Mouse (Mus musculus): Measurements from ENCODE around the gene Gm45717. TPM values are rescaled to one million over a fixed set of nuclear protein-coding genes. Genes with fewer than 3 reads are reported as not detected.
"Not testable (repeated sequence)": the region's sequence is repeated elsewhere in the genome, so short reads cannot be mapped to it uniquely, and the experiment has no call there.

Gene Gm45717
- polyA plus RNA-seq, 1 experiment, result not detected

DNA sequence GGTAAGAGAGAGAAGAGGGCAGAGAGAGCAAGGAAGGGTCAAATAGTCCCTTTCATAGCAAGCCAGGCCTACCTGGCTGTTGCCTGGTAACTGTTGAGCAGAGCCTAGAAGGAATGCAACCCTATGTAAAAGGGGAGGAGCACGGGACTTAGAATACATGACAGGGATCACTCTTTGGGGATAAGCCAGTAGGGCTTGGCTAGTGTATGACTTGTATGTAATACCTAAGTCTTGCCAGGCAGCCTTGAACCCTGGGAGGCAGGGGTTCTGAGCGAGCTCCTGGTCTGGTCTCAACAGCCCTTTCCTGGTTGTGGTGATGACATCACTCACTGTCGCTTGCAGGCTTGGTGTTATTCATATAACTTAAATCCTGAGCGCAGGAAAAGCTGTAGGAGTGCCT, 33.3 kb upstream of the Gm45717 start:
- no peaks in the 10 kb centered on the region for H3K27me3 ChIP-seq (ENCODE audit: control insufficient read depth)
- TF ChIP-seq TAL1 (IDR thresholded peaks at IDR 0.05; ENCODE audit: low read length), result no peak
- no peak for TF ChIP-seq GATA1 (IDR thresholded peaks at IDR 0.05; ENCODE audit: low read length)
- no peaks in the 10 kb centered on the region for H3K36me3 ChIP-seq (ENCODE audit: control insufficient read depth)
- no peak overlapping the region for H3K4me3 ChIP-seq (replicated peaks)
- no peaks in the 10 kb centered on the region for H3K9me3 ChIP-seq (ENCODE audit: control insufficient read depth, low read length)
- H3K4me1 ChIP-seq (ENCODE audit: control insufficient read depth), result peaks cover 4% of the 10 kb centered on the region; the same call in 1 of the 2 replicates

DNA sequence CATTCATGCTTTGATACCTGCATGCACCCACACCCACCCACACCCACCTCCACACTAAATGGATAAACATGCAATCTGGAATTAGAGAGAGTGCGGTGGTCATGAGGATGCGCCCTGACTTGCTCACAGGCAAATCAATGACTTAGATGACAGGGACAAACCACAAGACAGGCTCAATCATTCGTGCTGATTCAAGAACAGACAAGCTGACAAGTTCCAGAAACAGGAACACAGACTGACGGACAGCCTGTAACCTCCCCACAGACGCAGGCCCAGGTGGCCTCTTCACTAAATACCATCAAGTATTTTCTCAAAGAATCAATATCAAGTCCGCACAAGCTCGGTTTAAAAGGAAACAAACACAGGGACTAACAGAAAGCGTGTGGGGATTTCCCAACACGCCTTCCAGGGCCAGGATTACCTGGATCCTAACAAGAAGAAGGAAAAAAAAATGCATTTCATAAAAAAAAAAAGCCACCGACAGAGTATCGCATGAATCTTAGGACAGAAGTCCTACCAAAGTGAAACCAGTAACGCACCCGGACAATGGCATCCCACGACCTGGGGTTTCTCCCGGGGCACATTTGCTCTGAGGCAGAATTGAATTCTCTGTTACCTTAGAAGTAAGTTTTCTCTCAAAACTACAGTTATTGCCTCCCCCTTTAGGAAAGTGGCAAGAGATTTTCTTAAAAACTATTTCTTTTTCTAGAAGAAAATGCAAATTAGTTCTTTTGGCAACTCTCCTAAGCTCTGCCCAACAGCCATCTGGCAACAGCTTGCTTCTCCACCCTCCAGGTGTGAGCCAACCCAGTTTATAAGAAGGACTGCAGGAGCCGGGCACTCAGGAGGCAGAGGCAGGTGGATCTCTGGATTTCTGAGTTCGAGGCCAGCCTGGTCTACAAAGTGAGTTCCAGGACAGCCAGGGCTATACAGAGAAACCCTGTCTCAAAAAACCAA, 31.7 kb upstream of the Gm45717 start:
- peaks cover 4% of the 10 kb centered on the region; the same call in 1 of the 2 replicates for H3K4me1 ChIP-seq (ENCODE audit: control insufficient read depth)
- no peak overlapping the region for H3K4me3 ChIP-seq (replicated peaks)
- no peak for TF ChIP-seq GATA1 (IDR thresholded peaks at IDR 0.05; ENCODE audit: low read length)
- TF ChIP-seq TAL1 (IDR thresholded peaks at IDR 0.05; ENCODE audit: low read length), result no peak
- no peaks in the 10 kb centered on the region for H3K27me3 ChIP-seq (ENCODE audit: control insufficient read depth)
- H3K36me3 ChIP-seq (ENCODE audit: control insufficient read depth), result no peaks in the 10 kb centered on the region
- H3K9me3 ChIP-seq (ENCODE audit: control insufficient read depth, low read length), result no peaks in the 10 kb centered on the region

- Histone ChIP-seq H3K27me3 (ENCODE audit: control insufficient read depth) (no peaks in the 10 kb centered on the region), H3K4me3 (replicated peaks) (no peak overlapping the region), H3K9me3 (ENCODE audit: control insufficient read depth, low read length) (no peaks in the 10 kb centered on the region), H3K4me1 (ENCODE audit: control insufficient read depth) (no peaks in the 10 kb centered on the region), H3K36me3 (ENCODE audit: control insufficient read depth) (no peaks in the 10 kb centered on the region)
- TF ChIP-seq TAL1 (IDR thresholded peaks at IDR 0.05; ENCODE audit: low read length) (no peak), GATA1 (IDR thresholded peaks at IDR 0.05; ENCODE audit: low read length) (no peak)
These were observed 27.2 kb upstream of the Gm45717 start for GRCm38 (mm10) chr7:140982971-140983370.

DNA sequence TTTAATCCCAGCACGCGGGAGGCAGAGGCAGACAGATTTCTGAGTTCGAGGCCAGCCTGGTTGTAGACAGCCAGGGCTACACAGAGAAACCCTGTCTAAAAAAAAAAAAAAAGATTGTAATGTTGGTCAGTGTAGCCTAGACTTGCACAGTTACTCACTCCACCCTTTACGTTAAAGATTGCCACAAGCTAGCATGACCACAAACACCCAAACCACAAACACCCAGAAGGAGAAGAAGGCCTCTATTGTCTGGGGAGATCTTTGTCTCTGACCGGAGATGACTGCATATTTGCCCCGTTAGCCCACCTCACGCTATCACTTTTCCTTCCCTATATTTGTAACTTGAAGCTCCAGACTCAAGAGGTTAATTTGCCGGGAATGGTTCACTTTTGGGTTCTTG, 26.0 kb upstream of the Gm45717 start:
- Histone ChIP-seq H3K9me3 (ENCODE audit: control insufficient read depth, low read length) (no peaks in the 10 kb centered on the region), H3K4me1 (ENCODE audit: control insufficient read depth) (no peaks in the 10 kb centered on the region), H3K27me3 (ENCODE audit: control insufficient read depth) (no peaks in the 10 kb centered on the region), H3K36me3 (ENCODE audit: control insufficient read depth) (no peaks in the 10 kb centered on the region), H3K4me3 (replicated peaks) (no peak overlapping the region)
- TF ChIP-seq TAL1 (IDR thresholded peaks at IDR 0.05; ENCODE audit: low read length) (no peak), GATA1 (IDR thresholded peaks at IDR 0.05; ENCODE audit: low read length) (no peak)

GRCm38 (mm10) chr7:140976720-140977119, 21.0 kb upstream of the Gm45717 start:
- H3K4me1 ChIP-seq (ENCODE audit: control insufficient read depth); H3K36me3 ChIP-seq (ENCODE audit: control insufficient read depth); H3K4me3 ChIP-seq (replicated peaks); H3K9me3 ChIP-seq (ENCODE audit: control insufficient read depth, low read length); H3K27me3 ChIP-seq (ENCODE audit: control insufficient read depth): not testable (repeated sequence)

DNA sequence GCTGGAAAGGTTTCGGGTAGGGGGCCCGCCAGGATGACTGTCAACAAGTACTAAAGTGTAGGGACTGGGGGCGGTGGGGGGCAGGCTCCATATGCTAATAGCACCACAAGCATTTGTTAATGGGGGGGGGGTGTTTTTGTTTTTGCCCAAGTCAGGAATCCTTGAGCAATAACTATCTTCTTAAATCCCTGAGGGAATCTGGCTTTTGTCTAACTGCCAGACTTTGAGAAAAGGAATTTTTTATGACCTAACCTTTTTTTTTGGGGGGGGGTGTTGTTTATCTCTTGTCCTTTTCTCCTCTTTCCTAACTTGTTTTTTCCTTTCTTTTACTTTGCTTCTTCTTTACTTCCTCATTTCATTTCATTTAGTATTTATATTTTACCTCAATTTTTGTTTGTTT, 19.7 kb upstream of the Gm45717 start:
- TF ChIP-seq TAL1 (IDR thresholded peaks at IDR 0.05; ENCODE audit: low read length) (no peak), GATA1 (IDR thresholded peaks at IDR 0.05; ENCODE audit: low read length) (no peak)
- Histone ChIP-seq H3K9me3 (ENCODE audit: control insufficient read depth, low read length) (no peaks in the 10 kb centered on the region), H3K4me1 (ENCODE audit: control insufficient read depth) (peaks cover 3% of the 10 kb centered on the region), H3K36me3 (ENCODE audit: control insufficient read depth) (no peaks in the 10 kb centered on the region), H3K4me3 (replicated peaks) (no peak overlapping the region), H3K27me3 (ENCODE audit: control insufficient read depth) (no peaks in the 10 kb centered on the region)

DNA sequence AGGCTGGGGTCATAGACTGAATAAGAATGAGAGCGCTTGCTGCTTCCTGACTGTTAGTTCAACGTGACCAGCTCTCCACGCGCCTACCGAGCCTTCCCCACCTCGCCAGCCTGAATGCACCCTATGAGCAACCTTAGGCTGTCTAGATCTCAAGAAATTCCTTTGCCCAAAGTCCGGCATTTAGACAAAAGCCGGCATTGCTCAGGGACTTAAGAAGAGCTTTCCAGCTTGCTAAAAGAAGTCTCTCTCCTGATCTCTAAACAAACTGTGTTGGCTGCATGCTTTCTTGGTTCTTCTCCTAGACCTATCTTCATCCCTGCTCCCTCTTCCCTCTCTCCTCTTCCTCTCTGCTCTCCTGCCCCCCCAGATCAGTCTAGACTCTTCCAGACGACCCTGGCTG, 19.2 kb upstream of the Gm45717 start:
- Histone ChIP-seq H3K36me3 (ENCODE audit: control insufficient read depth) (no peaks in the 10 kb centered on the region), H3K27me3 (ENCODE audit: control insufficient read depth) (no peaks in the 10 kb centered on the region), H3K4me3 (replicated peaks) (no peak overlapping the region), H3K4me1 (ENCODE audit: control insufficient read depth) (peaks cover 3% of the 10 kb centered on the region), H3K9me3 (ENCODE audit: control insufficient read depth, low read length) (no peaks in the 10 kb centered on the region)
- TF ChIP-seq GATA1 (IDR thresholded peaks at IDR 0.05; ENCODE audit: low read length), result no peak
- TF ChIP-seq TAL1 (IDR thresholded peaks at IDR 0.05; ENCODE audit: low read length), result no peak

- TF ChIP-seq TAL1 (IDR thresholded peaks at IDR 0.05; ENCODE audit: low read length) (no peak), GATA1 (IDR thresholded peaks at IDR 0.05; ENCODE audit: low read length) (no peak)
- Histone ChIP-seq H3K4me3 (replicated peaks) (no peak overlapping the region), H3K36me3 (ENCODE audit: control insufficient read depth) (no peaks in the 10 kb centered on the region), H3K4me1 (ENCODE audit: control insufficient read depth) (peaks cover 3% of the 10 kb centered on the region), H3K27me3 (ENCODE audit: control insufficient read depth) (peaks cover 4% of the 10 kb centered on the region; the same call in 1 of the 2 replicates), H3K9me3 (ENCODE audit: control insufficient read depth, low read length) (no peaks in the 10 kb centered on the region)
These were observed 17.8 kb upstream of the Gm45717 start for GRCm38 (mm10) chr7:140973396-140974165.

DNA sequence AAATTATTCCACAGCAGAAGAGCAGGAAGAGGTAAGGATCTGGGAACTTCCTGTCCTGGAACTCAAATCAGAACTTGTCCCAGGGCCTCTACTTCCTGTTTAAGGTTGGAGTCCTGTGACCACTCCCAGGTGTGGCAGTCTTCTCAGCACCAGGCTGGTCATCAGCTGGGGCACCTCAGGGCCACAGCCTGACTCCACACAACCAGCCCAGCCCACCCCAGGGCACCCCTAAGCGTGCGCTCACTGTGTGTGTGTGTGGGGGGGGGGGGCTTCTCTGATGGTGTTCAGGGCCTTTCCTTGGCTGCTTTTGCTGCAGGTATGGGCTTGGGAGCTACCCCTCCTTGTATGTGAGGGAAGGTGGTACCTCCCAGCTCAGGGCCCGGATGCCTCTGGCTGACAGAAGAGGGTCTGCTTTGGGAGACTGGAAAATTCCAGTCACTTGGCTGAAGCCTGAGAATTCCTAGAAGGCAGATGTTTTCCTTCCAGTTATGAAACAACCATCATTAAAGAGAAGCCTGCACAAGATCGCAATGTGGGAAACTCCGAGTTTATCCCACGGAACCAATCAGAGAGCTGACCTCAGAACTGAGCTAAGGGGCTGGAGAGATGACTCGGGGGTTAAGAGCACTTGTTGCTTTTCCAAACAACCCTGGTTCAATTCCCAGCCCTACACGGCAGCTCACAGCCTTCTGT, 15.9 kb upstream of the Gm45717 start:
- no peak for TF ChIP-seq TAL1 (IDR thresholded peaks at IDR 0.05; ENCODE audit: low read length)
- no peak for TF ChIP-seq GATA1 (IDR thresholded peaks at IDR 0.05; ENCODE audit: low read length)
- H3K9me3 ChIP-seq (ENCODE audit: control insufficient read depth, low read length), result no peaks in the 10 kb centered on the region
- no peaks in the 10 kb centered on the region for H3K36me3 ChIP-seq (ENCODE audit: control insufficient read depth)
- peaks cover 7% of the 10 kb centered on the region; the same call in 1 of the 2 replicates for H3K27me3 ChIP-seq (ENCODE audit: control insufficient read depth)
- H3K4me1 ChIP-seq (ENCODE audit: control insufficient read depth), result peaks cover 3% of the 10 kb centered on the region
- H3K4me3 ChIP-seq (replicated peaks), result no peak overlapping the region

Measured in erythroblast, embryonic 14.5 days (primary cell).